Mouse (Mus musculus) ES-Bruce4 (cell line): ENCODE measurements at regions not wholly inside any gene's neighbourhood (a gene's known extent, or its start where the extent isn't known, plus 50 kb on each side); places are given as distances from the start of the nearest gene placed in this dataset.

Experiments
- H3K27ac ChIP-seq: 2 replicates; pipeline ENCODE4 v1.5.1; 2012; ENCODE audit warnings: low read length, inconsistent platforms; ENCODE audit not compliant: insufficient read depth
- H3K27me3 ChIP-seq: 2 replicates; pipeline ENCODE4 v1.6.1; 2012; ENCODE audit warnings: mild to moderate bottlenecking, low read length, inconsistent platforms; ENCODE audit not compliant: control insufficient read depth, poor library complexity, insufficient read depth, severe bottlenecking
- H3K36me3 ChIP-seq: 2 replicates; pipeline ENCODE4 v1.6.1; 2012; ENCODE audit warnings: inconsistent platforms, mild to moderate bottlenecking, low read length, moderate library complexity; ENCODE audit not compliant: control insufficient read depth, poor library complexity, insufficient read depth, severe bottlenecking
- H3K4me1 ChIP-seq: one replicate; pipeline ENCODE4 v1.8.1; 2011; ENCODE audit warnings: low read length; ENCODE audit not compliant: control insufficient read depth, insufficient read depth
- H3K4me3 ChIP-seq: 2 replicates; pipeline ENCODE4 v1.5.1; 2011; ENCODE audit warnings: low read depth, mild to moderate bottlenecking, low read length
- H3K9ac ChIP-seq: 2 replicates; pipeline ENCODE4 v1.6.1; 2012; ENCODE audit warnings: low read depth, mild to moderate bottlenecking, inconsistent platforms; ENCODE audit not compliant: poor library complexity, severe bottlenecking
- H3K9me3 ChIP-seq: replicated peaks from 2 replicates; pipeline ENCODE4 v1.6.1; 2012; ENCODE audit warnings: mild to moderate bottlenecking, low read length, inconsistent platforms; ENCODE audit not compliant: control insufficient read depth, poor library complexity, insufficient read depth, severe bottlenecking
- CTCF ChIP-seq: IDR thresholded peaks from one replicate; pipeline ENCODE4 v1.8.1; 2011; ENCODE audit warnings: low read depth, low read length
- EP300 ChIP-seq: IDR thresholded peaks from 2 replicates; pipeline ENCODE4 v1.6.1; 2011; ENCODE audit warnings: low read depth, low read length; ENCODE audit not compliant: insufficient read depth
- POLR2A ChIP-seq: IDR thresholded peaks from one replicate; pipeline ENCODE4 v1.8.1; 2011; ENCODE audit warnings: low read length; ENCODE audit not compliant: insufficient read depth

- H3K27me3 ChIP-seq = no peaks in the 10 kb centered on the region
- H3K4me3 ChIP-seq = no peak overlapping the region
- no peaks in the 10 kb centered on the region for H3K36me3 ChIP-seq
- no peak overlapping the region for H3K9ac ChIP-seq
- H3K9me3 ChIP-seq = no peaks in the 10 kb centered on the region
- H3K4me1 ChIP-seq = no peaks in the 10 kb centered on the region
- H3K27ac ChIP-seq = no peak overlapping the region
- TF ChIP-seq POLR2A (no peak), EP300 (no peak), CTCF (no peak)
Measured at GRCm38 (mm10) chr6:89071766-89072165, 169.7 kb downstream of the Tpra1 start.

- no peak overlapping the region for H3K27ac ChIP-seq
- H3K9me3 ChIP-seq = no peaks in the 10 kb centered on the region
- H3K27me3 ChIP-seq = no peaks in the 10 kb centered on the region
- H3K4me1 ChIP-seq = no peaks in the 10 kb centered on the region
- H3K4me3 ChIP-seq = no peak overlapping the region
- TF ChIP-seq EP300 = no peak
- TF ChIP-seq POLR2A = no peak
- H3K36me3 ChIP-seq = no peaks in the 10 kb centered on the region
- H3K9ac ChIP-seq = no peak overlapping the region
Measured at GRCm38 (mm10) chr6:89072569-89072968, 170.5 kb downstream of the Tpra1 start.

GRCm38 (mm10) chr6:89081624-89082300 is 179.7 kb downstream of the Tpra1 start:
- no peak overlapping the region for H3K9ac ChIP-seq
- H3K4me1 ChIP-seq = no peaks in the 10 kb centered on the region
- no peak for TF ChIP-seq CTCF
- no peak for TF ChIP-seq EP300
- TF ChIP-seq POLR2A = no peak
- no peaks in the 10 kb centered on the region for H3K9me3 ChIP-seq
- no peaks in the 10 kb centered on the region for H3K27me3 ChIP-seq
- H3K4me3 ChIP-seq = no peak overlapping the region
- H3K27ac ChIP-seq = no peak overlapping the region
- H3K36me3 ChIP-seq = no peaks in the 10 kb centered on the region

- TF ChIP-seq POLR2A (no peak), EP300 (no peak), CTCF (no peak)
- H3K9ac ChIP-seq = no peak overlapping the region
- no peak overlapping the region for H3K27ac ChIP-seq
- H3K4me1 ChIP-seq = no peaks in the 10 kb centered on the region
- no peaks in the 10 kb centered on the region for H3K36me3 ChIP-seq
- no peak overlapping the region for H3K4me3 ChIP-seq
- no peaks in the 10 kb centered on the region for H3K27me3 ChIP-seq
- H3K9me3 ChIP-seq = no peaks in the 10 kb centered on the region
Measured at GRCm38 (mm10) chr6:89084437-89084836, 182.4 kb downstream of the Tpra1 start.

- Histone ChIP-seq H3K27me3 (no peaks in the 10 kb centered on the region), H3K4me3 (no peak overlapping the region), H3K36me3 (no peaks in the 10 kb centered on the region), H3K4me1 (no peaks in the 10 kb centered on the region), H3K27ac (no peak overlapping the region), H3K9ac (no peak overlapping the region), H3K9me3 (no peaks in the 10 kb centered on the region)
- TF ChIP-seq POLR2A (no peak), CTCF (no peak), EP300 (no peak)
Measured at GRCm38 (mm10) chr6:89085151-89085550, 183.1 kb downstream of the Tpra1 start.

- no peak overlapping the region for H3K27ac ChIP-seq
- H3K9me3 ChIP-seq = no peaks in the 10 kb centered on the region
- no peaks in the 10 kb centered on the region for H3K36me3 ChIP-seq
- H3K4me1 ChIP-seq = no peaks in the 10 kb centered on the region
- no peak overlapping the region for H3K4me3 ChIP-seq
- H3K27me3 ChIP-seq = no peaks in the 10 kb centered on the region
- TF ChIP-seq EP300 (no peak), CTCF (no peak), POLR2A (no peak)
- no peak overlapping the region for H3K9ac ChIP-seq
Measured at GRCm38 (mm10) chr6:89087620-89088019, 185.6 kb downstream of the Tpra1 start.
